Mouse (Mus musculus): ENCODE data around the gene Arhgap28. TPM values are rescaled to one million over a fixed set of nuclear protein-coding genes. Genes with fewer than 3 reads are reported as not detected.

Gene Arhgap28
- polyA plus RNA-seq, 1 experiment from 2014 or later, result 29.9 TPM

DNA sequence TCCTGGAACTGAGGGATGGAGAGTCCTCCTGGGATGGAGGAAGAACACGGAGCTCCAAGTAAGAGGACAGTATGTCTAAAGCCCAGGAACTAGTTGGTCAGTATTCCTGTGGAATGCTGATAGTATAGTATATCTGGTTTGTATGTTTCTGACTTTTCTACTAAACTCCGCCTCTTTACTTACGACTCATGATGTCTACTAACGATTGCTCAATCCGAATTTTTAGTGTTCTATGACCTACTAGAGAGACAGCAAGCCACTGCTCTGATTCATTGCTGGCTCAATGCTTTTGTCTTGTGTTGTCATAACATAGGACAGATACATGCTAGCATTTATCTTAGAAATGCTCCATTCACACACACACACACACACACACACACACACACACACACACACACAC, 24.7 kb downstream of the Arhgap28 start:
- Histone ChIP-seq H3K27ac (ENCODE audit: low read depth) (0 out of 2 replicates have a peak overlapping the region, but pooled peaks have one; percentile 10), H3K4me1 (replicated peaks; ENCODE audit: control insufficient read depth, insufficient read depth, low read length) (peaks cover 33% of the 10 kb centered on the region), H3K9me3 (ENCODE audit: control insufficient read depth, low read length) (no peaks in the 10 kb centered on the region), H3K27me3 (replicated peaks; ENCODE audit: control insufficient read depth, insufficient read depth, low read length) (no peaks in the 10 kb centered on the region), H3K9ac (ENCODE audit: low read length) (no peak overlapping the region), H3K4me2 (ENCODE audit: low read length) (no peak overlapping the region), H3K36me3 (ENCODE audit: control insufficient read depth, insufficient read depth, low read length) (no peaks in the 10 kb centered on the region), H3K4me3 (ENCODE audit: low read depth, low read length) (no peak overlapping the region)
- 64% methylated on average over 5 of the region's 5 CpGs for WGBS
- ATAC-seq (replicated peaks; ENCODE audit: low FRiP score, low TSS enrichment, low read depth) (no peak), DNase-seq (ENCODE audit: low spot score) (no peak)

- peak; percentile 50 for DNase-seq (ENCODE audit: low spot score)
- WGBS, result 13% methylated on average over 3 of the region's 3 CpGs
- Histone ChIP-seq H3K4me3 (ENCODE audit: low read depth, low read length) (no peak overlapping the region), H3K27ac (ENCODE audit: low read depth) (peak overlapping the region; percentile 10; the same call in 1 of the 2 replicates), H3K27me3 (replicated peaks; ENCODE audit: control insufficient read depth, insufficient read depth, low read length) (no peaks in the 10 kb centered on the region), H3K4me2 (ENCODE audit: low read length) (no peak overlapping the region), H3K9ac (ENCODE audit: low read length) (no peak overlapping the region), H3K4me1 (replicated peaks; ENCODE audit: control insufficient read depth, insufficient read depth, low read length) (peaks cover 33% of the 10 kb centered on the region), H3K36me3 (ENCODE audit: control insufficient read depth, insufficient read depth, low read length) (no peaks in the 10 kb centered on the region), H3K9me3 (ENCODE audit: control insufficient read depth, low read length) (no peaks in the 10 kb centered on the region)
- no peak for ATAC-seq (replicated peaks; ENCODE audit: low FRiP score, low TSS enrichment, low read depth)
These were observed 25.1 kb downstream of the Arhgap28 start for GRCm38 (mm10) chr17:67978786-67979185.

DNA sequence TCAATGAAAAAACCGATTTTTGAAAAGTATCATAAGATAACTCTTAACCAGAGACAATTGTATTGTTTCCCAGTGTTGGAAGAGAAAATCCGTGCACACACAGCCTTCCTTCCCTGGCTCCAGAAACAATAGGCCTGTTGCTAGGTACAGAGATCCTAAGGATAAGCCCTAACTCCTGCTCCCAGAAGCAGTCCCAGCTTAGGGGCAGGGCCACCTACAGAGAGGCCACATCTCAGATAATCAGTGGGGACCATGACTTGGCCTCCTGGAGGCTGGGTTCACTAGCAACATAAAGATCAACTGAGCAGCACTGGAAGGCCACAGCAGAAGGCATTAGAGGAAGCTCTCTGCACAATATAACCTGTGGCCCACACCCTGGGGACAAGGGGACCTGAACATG, 27.5 kb downstream of the Arhgap28 start:
- Histone ChIP-seq H3K4me2 (ENCODE audit: low read length) (no peak overlapping the region), H3K4me1 (replicated peaks; ENCODE audit: control insufficient read depth, insufficient read depth, low read length) (peaks cover 34% of the 10 kb centered on the region), H3K36me3 (ENCODE audit: control insufficient read depth, insufficient read depth, low read length) (no peaks in the 10 kb centered on the region), H3K4me3 (ENCODE audit: low read depth, low read length) (no peak overlapping the region), H3K27me3 (replicated peaks; ENCODE audit: control insufficient read depth, insufficient read depth, low read length) (no peaks in the 10 kb centered on the region), H3K9ac (ENCODE audit: low read length) (no peak overlapping the region), H3K27ac (ENCODE audit: low read depth) (no peak overlapping the region), H3K9me3 (ENCODE audit: control insufficient read depth, low read length) (no peaks in the 10 kb centered on the region)
- peak; percentile 51 for DNase-seq (ENCODE audit: low spot score)
- ATAC-seq (replicated peaks; ENCODE audit: low FRiP score, low TSS enrichment, low read depth), result no peak
- 56% methylated on average over 2 of the region's 2 CpGs for WGBS

DNA sequence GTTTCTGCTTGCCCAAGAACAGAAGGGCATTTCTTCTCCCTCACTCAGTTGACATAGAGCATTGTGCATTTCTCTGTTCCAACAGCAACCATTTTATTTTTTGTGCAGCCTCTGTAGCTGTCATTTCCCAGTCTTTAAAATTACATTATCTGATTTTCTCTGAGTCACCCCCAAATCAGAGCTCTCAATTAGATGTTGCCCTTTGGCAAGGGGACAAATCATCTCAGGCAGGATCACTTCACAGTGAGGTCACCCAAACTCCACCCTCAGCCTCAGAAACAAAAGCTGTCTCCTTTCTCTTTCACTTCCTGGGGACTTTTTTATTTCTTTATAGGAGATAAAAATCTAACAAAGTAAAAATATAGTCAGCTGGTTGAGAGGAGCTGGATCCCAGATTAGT, 27.9 kb downstream of the Arhgap28 start:
- H3K4me1 ChIP-seq (replicated peaks; ENCODE audit: control insufficient read depth, insufficient read depth, low read length), result peaks cover 38% of the 10 kb centered on the region
- peak; percentile 45 for DNase-seq (ENCODE audit: low spot score)
- no peak overlapping the region for H3K4me2 ChIP-seq (ENCODE audit: low read length)
- H3K27me3 ChIP-seq (replicated peaks; ENCODE audit: control insufficient read depth, insufficient read depth, low read length), result no peaks in the 10 kb centered on the region
- H3K36me3 ChIP-seq (ENCODE audit: control insufficient read depth, insufficient read depth, low read length), result no peaks in the 10 kb centered on the region
- H3K4me3 ChIP-seq (ENCODE audit: low read depth, low read length), result no peak overlapping the region
- ATAC-seq (replicated peaks; ENCODE audit: low FRiP score, low TSS enrichment, low read depth), result no peak
- H3K27ac ChIP-seq (ENCODE audit: low read depth), result no peak overlapping the region
- no peaks in the 10 kb centered on the region for H3K9me3 ChIP-seq (ENCODE audit: control insufficient read depth, low read length)
- H3K9ac ChIP-seq (ENCODE audit: low read length), result no peak overlapping the region

- peaks cover 33% of the 10 kb centered on the region for H3K4me1 ChIP-seq (replicated peaks; ENCODE audit: control insufficient read depth, insufficient read depth, low read length)
- H3K9ac ChIP-seq (ENCODE audit: low read length), result no peak overlapping the region
- no peak overlapping the region for H3K4me3 ChIP-seq (ENCODE audit: low read depth, low read length)
- no peaks in the 10 kb centered on the region for H3K27me3 ChIP-seq (replicated peaks; ENCODE audit: control insufficient read depth, insufficient read depth, low read length)
- H3K4me2 ChIP-seq (ENCODE audit: low read length), result no peak overlapping the region
- H3K9me3 ChIP-seq (ENCODE audit: control insufficient read depth, low read length), result no peaks in the 10 kb centered on the region
- H3K36me3 ChIP-seq (ENCODE audit: control insufficient read depth, insufficient read depth, low read length), result no peaks in the 10 kb centered on the region
- H3K27ac ChIP-seq (ENCODE audit: low read depth), result no peak overlapping the region
- no peak for DNase-seq (ENCODE audit: low spot score)
- no peak for ATAC-seq (replicated peaks; ENCODE audit: low FRiP score, low TSS enrichment, low read depth)
- WGBS, result 40% methylated on average over 2 of the region's 2 CpGs
These were observed 29.2 kb downstream of the Arhgap28 start for GRCm38 (mm10) chr17:67974679-67975078.

DNA sequence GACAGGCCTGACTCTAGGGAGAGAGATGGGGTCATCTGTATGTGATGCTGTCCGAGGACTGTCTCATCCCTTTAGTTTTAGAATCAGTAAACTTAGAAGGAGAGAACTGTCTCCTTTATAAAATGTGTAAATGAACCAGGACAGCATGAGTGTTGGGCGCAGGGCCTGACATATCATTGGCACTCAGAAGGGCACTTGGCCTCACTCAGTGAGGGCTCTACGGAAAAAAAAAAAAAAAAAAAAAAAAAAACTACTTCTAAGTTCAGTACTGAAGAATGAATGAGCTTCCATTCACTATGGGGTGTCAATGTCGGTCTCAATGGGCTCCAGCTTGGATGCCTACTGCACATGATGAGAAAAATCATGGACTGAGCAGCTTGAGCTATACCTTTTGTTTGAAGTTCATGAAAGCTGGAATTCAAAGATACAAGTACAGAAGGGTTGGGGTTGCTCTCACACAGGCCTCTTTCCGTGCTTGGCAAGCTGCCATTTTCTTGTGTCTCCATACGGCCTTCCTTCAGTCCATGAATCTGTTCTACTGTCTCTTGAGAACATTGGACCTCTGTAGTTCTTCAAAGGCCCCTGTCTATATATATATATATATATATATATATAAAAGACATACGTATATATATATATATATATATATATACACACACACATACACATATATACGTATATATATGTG, 36.9 kb downstream of the Arhgap28 start:
- H3K27me3 ChIP-seq (replicated peaks; ENCODE audit: control insufficient read depth, insufficient read depth, low read length), result no peaks in the 10 kb centered on the region
- 74% methylated on average over 8 of the region's 8 CpGs for WGBS
- ATAC-seq (replicated peaks; ENCODE audit: low FRiP score, low TSS enrichment, low read depth) (no peak), DNase-seq (ENCODE audit: low spot score) (no peak)
- H3K4me1 ChIP-seq (replicated peaks; ENCODE audit: control insufficient read depth, insufficient read depth, low read length), result peaks cover 4% of the 10 kb centered on the region; the same call in 1 of the 2 replicates
- H3K4me3 ChIP-seq (ENCODE audit: low read depth, low read length), result no peak overlapping the region
- no peaks in the 10 kb centered on the region for H3K36me3 ChIP-seq (ENCODE audit: control insufficient read depth, insufficient read depth, low read length)
- no peak overlapping the region for H3K27ac ChIP-seq (ENCODE audit: low read depth)
- H3K4me2 ChIP-seq (ENCODE audit: low read length), result no peak overlapping the region
- H3K9me3 ChIP-seq (ENCODE audit: control insufficient read depth, low read length), result no peaks in the 10 kb centered on the region
- H3K9ac ChIP-seq (ENCODE audit: low read length), result no peak overlapping the region

DNA sequence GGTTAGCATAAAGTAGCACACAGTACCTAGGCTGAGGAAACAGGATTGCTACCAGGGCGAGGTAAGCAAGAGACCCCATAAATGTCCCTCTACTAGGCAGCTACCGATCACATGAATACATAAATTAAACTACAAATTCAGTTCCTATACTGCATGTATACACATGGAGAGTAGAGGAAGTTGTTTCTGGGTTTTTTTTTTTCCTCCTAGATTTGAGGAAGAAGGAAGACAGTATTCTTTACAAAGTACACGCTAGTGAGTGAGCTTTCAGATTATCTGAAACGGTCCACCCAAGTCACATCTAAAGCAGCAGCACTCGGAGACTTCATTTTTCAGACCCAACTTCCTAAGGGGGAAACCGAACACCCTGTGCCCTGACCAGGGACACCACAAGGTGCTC, 41.1 kb downstream of the Arhgap28 start:
- Histone ChIP-seq H3K27ac (ENCODE audit: low read depth) (no peak overlapping the region), H3K4me2 (ENCODE audit: low read length) (no peak overlapping the region), H3K4me3 (ENCODE audit: low read depth, low read length) (no peak overlapping the region), H3K9me3 (ENCODE audit: control insufficient read depth, low read length) (no peaks in the 10 kb centered on the region), H3K9ac (ENCODE audit: low read length) (no peak overlapping the region), H3K27me3 (replicated peaks; ENCODE audit: control insufficient read depth, insufficient read depth, low read length) (no peaks in the 10 kb centered on the region), H3K36me3 (ENCODE audit: control insufficient read depth, insufficient read depth, low read length) (no peaks in the 10 kb centered on the region), H3K4me1 (replicated peaks; ENCODE audit: control insufficient read depth, insufficient read depth, low read length) (peaks cover 2% of the 10 kb centered on the region; the same call in 1 of the 2 replicates)
- no peak for DNase-seq (ENCODE audit: low spot score)
- 88% methylated on average over 6 of the region's 6 CpGs for WGBS
- no peak for ATAC-seq (replicated peaks; ENCODE audit: low FRiP score, low TSS enrichment, low read depth)

GRCm38 (mm10) chr17:67962020-67962419, 41.9 kb downstream of the Arhgap28 start:
- 91% methylated on average over 8 of the region's 8 CpGs for WGBS
- no peak overlapping the region for H3K4me2 ChIP-seq (ENCODE audit: low read length)
- no peak overlapping the region for H3K9ac ChIP-seq (ENCODE audit: low read length)
- H3K36me3 ChIP-seq (ENCODE audit: control insufficient read depth, insufficient read depth, low read length), result no peaks in the 10 kb centered on the region
- peaks cover 8% of the 10 kb centered on the region for H3K4me1 ChIP-seq (replicated peaks; ENCODE audit: control insufficient read depth, insufficient read depth, low read length)
- no peak overlapping the region for H3K27ac ChIP-seq (ENCODE audit: low read depth)
- no peak for DNase-seq (ENCODE audit: low spot score)
- no peaks in the 10 kb centered on the region for H3K9me3 ChIP-seq (ENCODE audit: control insufficient read depth, low read length)
- no peak overlapping the region for H3K4me3 ChIP-seq (ENCODE audit: low read depth, low read length)
- no peaks in the 10 kb centered on the region for H3K27me3 ChIP-seq (replicated peaks; ENCODE audit: control insufficient read depth, insufficient read depth, low read length)
- ATAC-seq (replicated peaks; ENCODE audit: low FRiP score, low TSS enrichment, low read depth), result no peak

GRCm38 (mm10) chr17:67958909-67959308, 45.0 kb downstream of the Arhgap28 start:
- Histone ChIP-seq H3K27ac (ENCODE audit: low read depth) (no peak overlapping the region), H3K4me1 (replicated peaks; ENCODE audit: control insufficient read depth, insufficient read depth, low read length) (peaks cover 38% of the 10 kb centered on the region), H3K4me3 (ENCODE audit: low read depth, low read length) (no peak overlapping the region), H3K27me3 (replicated peaks; ENCODE audit: control insufficient read depth, insufficient read depth, low read length) (no peaks in the 10 kb centered on the region), H3K9ac (ENCODE audit: low read length) (no peak overlapping the region), H3K4me2 (ENCODE audit: low read length) (no peak overlapping the region), H3K9me3 (ENCODE audit: control insufficient read depth, low read length) (no peaks in the 10 kb centered on the region), H3K36me3 (ENCODE audit: control insufficient read depth, insufficient read depth, low read length) (no peaks in the 10 kb centered on the region)
- 89% methylated on average over 7 of the region's 7 CpGs for WGBS
- no peak for DNase-seq (ENCODE audit: low spot score)
- no peak for ATAC-seq (replicated peaks; ENCODE audit: low FRiP score, low TSS enrichment, low read depth)

All from intestine, embryonic 14.5 days (tissue).